In the genomic region with DNA sequence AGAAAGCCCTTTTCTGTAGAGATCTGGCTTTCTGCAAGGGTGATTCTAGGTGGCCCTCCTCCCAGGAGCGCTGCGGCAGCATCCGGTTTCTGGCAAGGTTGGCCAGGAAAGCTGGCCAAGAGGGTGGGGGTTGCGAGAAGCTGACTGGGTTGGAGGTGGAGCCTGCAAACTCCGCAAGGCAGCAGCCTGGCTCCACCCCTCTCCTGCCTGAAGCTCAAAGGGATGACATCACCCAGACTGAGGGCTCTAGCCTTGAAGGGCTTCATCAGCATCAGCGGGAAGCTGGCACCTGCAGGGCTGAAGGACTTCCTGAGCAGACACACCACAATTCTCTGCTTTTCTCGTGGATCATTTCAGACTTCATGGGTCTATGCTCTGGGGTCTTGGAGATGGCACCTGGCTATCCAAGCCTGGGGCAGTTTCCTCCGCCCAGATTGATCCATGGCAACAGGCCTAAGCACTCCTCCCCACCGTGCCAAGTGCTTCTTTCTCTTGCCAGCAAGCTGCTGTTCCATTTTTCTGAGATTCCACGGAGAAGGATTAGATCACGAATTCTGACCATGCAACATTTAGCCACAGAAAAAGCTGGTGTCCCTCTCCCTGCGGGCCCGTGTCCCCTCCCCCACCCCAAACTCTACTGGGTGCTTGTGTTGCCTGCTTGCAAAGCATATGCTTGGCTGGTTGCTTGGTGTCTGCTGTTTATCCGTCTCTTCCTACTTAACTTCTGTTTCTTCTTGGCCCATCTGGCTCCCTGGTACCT, we compare ENCODE assay signal across 8 mouse cellular contexts. TPM values are rescaled to one million over a fixed set of nuclear protein-coding genes. Genes with fewer than 3 reads are reported as not detected.
DNase-seq lines count a peak whose midpoint lies in the region; ATAC-seq lines count a peak whose summit lies in the region.

No protein-coding gene starts in this region.

- 9% methylated on average over 14 of the region's 14 CpGs for WGBS in intestine, embryonic 14.5 days

- H3K4me1 ChIP-seq in intestine, embryonic 14.5 days (replicated peaks; ENCODE audit: control insufficient read depth, insufficient read depth, low read length): peaks cover 20% of the 10 kb centered on the region

- peak overlapping the region; percentile 73 for H3K27ac ChIP-seq in intestine, embryonic 14.5 days (ENCODE audit: low read depth)

- H3K9ac ChIP-seq in intestine, embryonic 14.5 days (ENCODE audit: low read length): no peak overlapping the region

- no peaks in the 10 kb centered on the region for H3K36me3 ChIP-seq in intestine, embryonic 14.5 days (ENCODE audit: control insufficient read depth, insufficient read depth, low read length)

- peak; percentile 96 for ATAC-seq in intestine, embryonic 14.5 days (replicated peaks; ENCODE audit: low FRiP score, low TSS enrichment, low read depth)

- DNase-seq in adrenal gland, postnatal 10 days: peak; percentile 94
- DNase-seq in embryo, embryonic 9.5 days (ENCODE audit: extremely low spot score): peak; percentile 79
- peak; percentile 65 to 76 for DNase-seq in gastrocnemius, postnatal 4 days (ENCODE audit: low spot score in 2 of 2)
- peak; percentile 89 for DNase-seq in intestine, embryonic 14.5 days (ENCODE audit: low spot score)
- DNase-seq in left cerebral cortex, adult 8-10 months (ENCODE audit: low spot score in 2 of 2): peak; percentile 74 to 93
- DNase-seq in lung, postnatal 4 days: peak; percentile 89 to 92
- peak; percentile 87 to 90 for DNase-seq in right cerebral cortex, adult 2 months (ENCODE audit: low spot score in 2 of 2)
- no peak for DNase-seq in T-cell, adult 2 months (ENCODE audit: low spot score)

- H3K4me3 ChIP-seq in intestine, embryonic 14.5 days (ENCODE audit: low read depth, low read length): peak overlapping the region; percentile 23

- H3K27me3 ChIP-seq in intestine, embryonic 14.5 days (replicated peaks; ENCODE audit: control insufficient read depth, insufficient read depth, low read length): no peaks in the 10 kb centered on the region

- peak overlapping the region; percentile 56 for H3K4me2 ChIP-seq in intestine, embryonic 14.5 days (ENCODE audit: low read length)

- no peaks in the 10 kb centered on the region for H3K9me3 ChIP-seq in intestine, embryonic 14.5 days (ENCODE audit: control insufficient read depth, low read length)

RNA-seq across cellular contexts. Expression of gene Jam3, which starts 37.0 kb away (rescaled TPM):
- 10 to 100 TPM; 31.2 to 35.0 TPM for total RNA-seq in adrenal gland, postnatal 10 days (2021)
- total RNA-seq in gastrocnemius, postnatal 4 days (2021): 10 to 100 TPM; 52.0 to 55.6 TPM
- 60.0 and 63.4 TPM in 2 replicates for polyA plus RNA-seq in intestine, embryonic 14.5 days (2014; fragmentation: Nextera tagmentation; extraction: Ambion mirVana)
- 10 to 100 TPM; 34.7 to 44.4 (median 38.4) TPM for total RNA-seq in left cerebral cortex, adult 8-10 months (2022)
